Mouse (Mus musculus): ENCODE results near the gene Tdrd1. TPM values are rescaled to one million over a fixed set of nuclear protein-coding genes. Genes with fewer than 3 reads are reported as not detected.

The Tdrd1 gene
- total and polyA plus RNA-seq, 3 experiments, result 0.07 TPM; not detected in 2

GRCm38 (mm10) chr19:56910561-56910960 is 84.6 kb downstream of the Tdrd1 start:
- H3K4me2 ChIP-seq (ENCODE audit: insufficient read depth, low read depth, poor library complexity, severe bottlenecking), result no peak overlapping the region
- H3K4me3 ChIP-seq (replicated peaks in 1 of 3; ENCODE audit: low read depth in 2 of 3, low read length in 2 of 3, poor library complexity in 1 of 3), result no peak overlapping the region
- no peak overlapping the region for H3K27ac ChIP-seq (ENCODE audit: insufficient read depth, low read depth)
- H3K9me3 ChIP-seq (replicated peaks; ENCODE audit: low read length), result peaks cover 7% of the 10 kb centered on the region
- DNase-seq (ENCODE audit: extremely low read depth), result no peak
- no peaks in the 10 kb centered on the region for H3K79me2 ChIP-seq (replicated peaks; ENCODE audit: control insufficient read depth, extremely low read depth, insufficient read depth, poor library complexity, severe bottlenecking)
- dilution Hi-C loops (cut with MboI; ENCODE audit: extremely low pct_ligation_motif_present, extremely low pct_unique_long_range_greater_than_20kb, low sequenced_read_pairs) (no loop called here), in situ Hi-C loops (cut with MboI; ENCODE audit: low pct_ligation_motif_present, low pct_unique_long_range_greater_than_20kb, low sequenced_read_pairs) (loop anchor here (25.0 kb wide), 1 partner anchor 402 kb away; the partner anchor contains the start of gene Ablim1)
- TF ChIP-seq TCF12 (IDR thresholded peaks at IDR 0.05; ENCODE audit: low read depth, low read length) (no peak), SMC3 (IDR thresholded peaks at IDR 0.05; ENCODE audit: low read depth, low read length) (no peak), JUND (conservative IDR thresholded peaks at IDR 0.05; ENCODE audit: low read depth, low read length) (no peak), BHLHE40 (IDR thresholded peaks at IDR 0.05; ENCODE audit: low read depth, low read length) (no peak), RAD21 (IDR thresholded peaks at IDR 0.05; ENCODE audit: low read depth, low read length) (no peak), IRF4 (IDR thresholded peaks at IDR 0.05; ENCODE audit: low read depth, low read length) (no peak), NRF1 (IDR thresholded peaks at IDR 0.05; ENCODE audit: low read depth, low read length) (no peak)
- peaks cover 0 to 3% of the 10 kb centered on the region in 2 experiments; a peak in 1 of 4 replicates for H3K4me1 ChIP-seq (ENCODE audit: control insufficient read depth in 1 of 2, insufficient read depth in 2 of 2)
- no peak overlapping the region for H3K9ac ChIP-seq (ENCODE audit: insufficient read depth, low read depth)
- no peaks in the 10 kb centered on the region for H3K27me3 ChIP-seq (replicated peaks)
- H3K36me3 ChIP-seq (replicated peaks in 1 of 2; ENCODE audit: control insufficient read depth in 1 of 2, insufficient read depth in 1 of 2, low read length in 1 of 2), result peaks cover 0 to 18% of the 10 kb centered on the region in 2 experiments

DNA sequence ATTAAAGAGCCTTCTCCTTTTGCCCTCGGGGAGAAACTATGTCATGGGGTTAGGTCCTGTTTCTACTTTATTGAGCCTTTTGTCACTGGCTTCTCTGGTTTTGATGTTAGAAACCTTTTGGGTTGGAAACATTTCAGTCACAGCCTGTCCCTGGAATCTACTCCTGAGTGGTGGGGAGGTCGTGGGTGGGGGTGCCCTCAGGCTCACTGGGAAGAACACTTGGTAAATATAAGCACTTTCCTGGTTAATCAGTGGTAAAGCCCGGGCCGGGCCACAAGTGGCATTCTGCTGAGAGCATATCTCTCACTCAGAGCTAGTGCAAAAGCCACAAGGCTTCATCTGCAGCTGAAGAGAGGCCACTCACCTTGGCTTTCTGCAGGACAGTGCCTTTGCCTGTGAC is 87.8 kb downstream of the Tdrd1 start:
- no peak for DNase-seq (ENCODE audit: extremely low read depth)
- Histone ChIP-seq H3K27ac (ENCODE audit: insufficient read depth, low read depth) (no peak overlapping the region), H3K79me2 (replicated peaks; ENCODE audit: control insufficient read depth, extremely low read depth, insufficient read depth, poor library complexity, severe bottlenecking) (no peaks in the 10 kb centered on the region), H3K4me3 (replicated peaks in 1 of 3; ENCODE audit: low read depth in 2 of 3, low read length in 2 of 3, poor library complexity in 1 of 3) (no peak overlapping the region), H3K27me3 (replicated peaks) (no peaks in the 10 kb centered on the region), H3K9me3 (replicated peaks; ENCODE audit: low read length) (peaks cover 7% of the 10 kb centered on the region), H3K4me1 (ENCODE audit: control insufficient read depth in 1 of 2, insufficient read depth in 2 of 2) (no peaks in the 10 kb centered on the region), H3K9ac (ENCODE audit: insufficient read depth, low read depth) (no peak overlapping the region), H3K4me2 (ENCODE audit: insufficient read depth, low read depth, poor library complexity, severe bottlenecking) (no peak overlapping the region), H3K36me3 (replicated peaks in 1 of 2; ENCODE audit: control insufficient read depth in 1 of 2, insufficient read depth in 1 of 2, low read length in 1 of 2) (peaks cover 0 to 26% of the 10 kb centered on the region in 2 experiments)
- in situ Hi-C loops (cut with MboI; ENCODE audit: low pct_ligation_motif_present, low pct_unique_long_range_greater_than_20kb, low sequenced_read_pairs), result loop anchor here (25.0 kb wide), 1 partner anchor 399 kb away; the partner anchor contains the start of gene Ablim1
- dilution Hi-C loops (cut with MboI; ENCODE audit: extremely low pct_ligation_motif_present, extremely low pct_unique_long_range_greater_than_20kb, low sequenced_read_pairs), result no loop called here
- TF ChIP-seq ZMIZ1 (IDR thresholded peaks at IDR 0.05; ENCODE audit: low read depth, low read length) (no peak), CTCF (conservative IDR thresholded peaks at IDR 0.05 in 1 of 2, IDR thresholded peaks at IDR 0.05 in 1 of 2; ENCODE audit: low read depth in 2 of 2, low read length in 2 of 2) (no peak), JUND (conservative IDR thresholded peaks at IDR 0.05; ENCODE audit: low read depth, low read length) (no peak), BHLHE40 (IDR thresholded peaks at IDR 0.05; ENCODE audit: low read depth, low read length) (no peak), NELFE (IDR thresholded peaks at IDR 0.05; ENCODE audit: low read depth, low read length) (no peak), ZNF384 (IDR thresholded peaks at IDR 0.05; ENCODE audit: low read depth, low read length) (no peak), MAZ (IDR thresholded peaks at IDR 0.05; ENCODE audit: low read depth, low read length) (no peak), MAX (IDR thresholded peaks at IDR 0.05; ENCODE audit: low read length) (no peak), RCOR1 (conservative IDR thresholded peaks at IDR 0.05; ENCODE audit: low read depth, low read length) (no peak), POLR2AphosphoS2 (IDR thresholded peaks at IDR 0.05; ENCODE audit: low read depth, low read length) (no peak), POLR2A (IDR thresholded peaks at IDR 0.05; ENCODE audit: low read depth, low read length) (no peak), HCFC1 (IDR thresholded peaks at IDR 0.05; ENCODE audit: low read depth, low read length) (no peak), CHD2 (IDR thresholded peaks at IDR 0.05; ENCODE audit: low read length) (no peak), MAFK (IDR thresholded peaks at IDR 0.05; ENCODE audit: insufficient replicate concordance, low read length) (no peak)
